Mouse (Mus musculus) myocyte (in vitro differentiated cells): ENCODE measurements at regions not wholly inside any gene's neighbourhood (a gene's known extent, or its start where the extent isn't known, plus 50 kb on each side); places are given as distances from the start of the nearest gene placed in this dataset.

Experiments
- H3K27me3 ChIP-seq: one replicate; pipeline ENCODE4 v1.6.1; 2011; ENCODE audit not compliant: control insufficient read depth, insufficient read depth, insufficient read length
- H3K36me3 ChIP-seq: one replicate; pipeline ENCODE4 v1.6.1; 2011; ENCODE audit not compliant: control insufficient read depth, insufficient read depth
- H3K4me2 ChIP-seq: one replicate; pipeline ENCODE4 v1.6.1; 2011; ENCODE audit warnings: low read depth, control low read depth
- H3K4me3 ChIP-seq: one replicate; pipeline ENCODE4 v1.5.1; 2011; ENCODE audit warnings: mild to moderate bottlenecking, control low read depth, moderate library complexity
- H3K79me2 ChIP-seq: one replicate; pipeline ENCODE4 v1.6.1; 2011; ENCODE audit not compliant: control insufficient read depth, insufficient read depth
- H3ac ChIP-seq: one replicate; pipeline ENCODE4 v1.6.1; 2011; ENCODE audit not compliant: control insufficient read depth, insufficient read length
- CEBPB ChIP-seq: IDR thresholded peaks from 2 replicates; pipeline ENCODE4 v1.6.1; 2011; ENCODE audit warnings: mild to moderate bottlenecking, moderate library complexity; ENCODE audit not compliant: poor library complexity, insufficient read depth, severe bottlenecking
- E2F4 ChIP-seq: IDR thresholded peaks from one replicate; pipeline ENCODE4 v1.6.1; 2011; ENCODE audit warnings: mild to moderate bottlenecking, control low read depth, moderate library complexity; ENCODE audit not compliant: insufficient read depth
- MAX ChIP-seq: IDR thresholded peaks from one replicate; pipeline ENCODE4 v1.6.1; 2011; ENCODE audit warnings: low read depth, mild to moderate bottlenecking, control low read depth
- MYOD1 ChIP-seq, 3 experiments: IDR thresholded peaks; one replicate each; pipeline ENCODE4 v1.6.1; 2011; ENCODE audit warnings: control low read depth in 2 of 3, low read depth in 2 of 3, mild to moderate bottlenecking in 2 of 3, moderate library complexity in 1 of 3; ENCODE audit not compliant: insufficient read length in 2 of 3, control insufficient read depth in 1 of 3
- MYOG ChIP-seq, 3 experiments: IDR thresholded peaks; one replicate each; pipeline ENCODE4 v1.6.1; 2011; ENCODE audit warnings: control low read depth in 2 of 3, low read depth in 2 of 3, mild to moderate bottlenecking in 2 of 3; ENCODE audit not compliant: insufficient read length in 2 of 3, control insufficient read depth in 1 of 3, insufficient read depth in 1 of 3
- POLR2A ChIP-seq: IDR thresholded peaks from one replicate; pipeline ENCODE4 v1.6.1; 2011; ENCODE audit warnings: low read depth, mild to moderate bottlenecking, control low read depth, moderate library complexity; ENCODE audit not compliant: insufficient read length
- POLR2AphosphoS2 ChIP-seq: IDR thresholded peaks from one replicate; pipeline ENCODE4 v1.6.1; 2011; ENCODE audit warnings: low read depth, control low read depth; ENCODE audit not compliant: insufficient read length
- REST ChIP-seq: IDR thresholded peaks from one replicate; pipeline ENCODE4 v1.6.1; 2011; ENCODE audit warnings: mild to moderate bottlenecking, control low read depth, moderate library complexity; ENCODE audit not compliant: insufficient read depth, insufficient read length
- SRF ChIP-seq: IDR thresholded peaks from one replicate; pipeline ENCODE4 v1.6.1; 2011; ENCODE audit warnings: low read depth; ENCODE audit not compliant: control insufficient read depth, insufficient read length
- TCF12 ChIP-seq: IDR thresholded peaks from one replicate; pipeline ENCODE4 v1.6.1; 2011; ENCODE audit warnings: mild to moderate bottlenecking, control low read depth; ENCODE audit not compliant: poor library complexity, insufficient read depth, severe bottlenecking
- TCF3 ChIP-seq: IDR thresholded peaks from one replicate; pipeline ENCODE4 v1.6.1; 2011; ENCODE audit warnings: low read depth, control low read depth; ENCODE audit not compliant: insufficient read length
- USF1 ChIP-seq: IDR thresholded peaks from one replicate; pipeline ENCODE4 v1.6.1; 2011; ENCODE audit warnings: low read depth, mild to moderate bottlenecking, control low read depth, moderate library complexity

GRCm38 (mm10) chr1:14471551-14471950 lies 1621.6 kb downstream of the 4930444P10Rik start:
- no peaks in the 10 kb centered on the region for H3K27me3 ChIP-seq
- TF ChIP-seq POLR2A (no peak), MYOG (IDR thresholded peaks at IDR 0.05; ENCODE audit: control insufficient read depth in 1 of 3, insufficient read depth in 1 of 3, insufficient read length in 2 of 3, low read depth in 2 of 3) (no peak)
- no peak overlapping the region for H3K4me2 ChIP-seq
- no peak overlapping the region for H3ac ChIP-seq
- H3K4me3 ChIP-seq: no peak overlapping the region
- no peaks in the 10 kb centered on the region for H3K79me2 ChIP-seq
- H3K36me3 ChIP-seq: no peaks in the 10 kb centered on the region

GRCm38 (mm10) chr1:14464788-14465482 lies 1628.2 kb downstream of the 4930444P10Rik start:
- no peak overlapping the region for H3K4me3 ChIP-seq
- no peak overlapping the region for H3ac ChIP-seq
- no peaks in the 10 kb centered on the region for H3K36me3 ChIP-seq
- H3K79me2 ChIP-seq: no peaks in the 10 kb centered on the region
- no peaks in the 10 kb centered on the region for H3K27me3 ChIP-seq
- H3K4me2 ChIP-seq: no peak overlapping the region
- TF ChIP-seq MAX: no peak
- no peak for TF ChIP-seq TCF12
- TF ChIP-seq TCF3: no peak
- TF ChIP-seq POLR2A: no peak
- no peak for TF ChIP-seq E2F4

- TF ChIP-seq TCF3 (no peak), TCF12 (no peak), USF1 (no peak), MYOD1 (IDR thresholded peaks at IDR 0.05; ENCODE audit: control insufficient read depth in 1 of 3, insufficient read length in 2 of 3, low read depth in 2 of 3) (no peak), REST (no peak), CEBPB (no peak), POLR2A (no peak), POLR2AphosphoS2 (no peak), SRF (no peak), MYOG (IDR thresholded peaks at IDR 0.05; ENCODE audit: control insufficient read depth in 1 of 3, insufficient read depth in 1 of 3, insufficient read length in 2 of 3, low read depth in 2 of 3) (no peak), MAX (no peak), E2F4 (no peak)
- no peak overlapping the region for H3ac ChIP-seq
- H3K27me3 ChIP-seq: no peaks in the 10 kb centered on the region
- no peaks in the 10 kb centered on the region for H3K36me3 ChIP-seq
- no peaks in the 10 kb centered on the region for H3K79me2 ChIP-seq
- no peak overlapping the region for H3K4me3 ChIP-seq
- H3K4me2 ChIP-seq: no peak overlapping the region
These were observed 1630.6 kb downstream of the 4930444P10Rik start for GRCm38 (mm10) chr1:14462496-14462895.

- Histone ChIP-seq H3K36me3 (no peaks in the 10 kb centered on the region), H3K4me3 (no peak overlapping the region), H3K79me2 (no peaks in the 10 kb centered on the region), H3ac (no peak overlapping the region), H3K4me2 (no peak overlapping the region), H3K27me3 (no peaks in the 10 kb centered on the region)
- TF ChIP-seq MYOD1 (IDR thresholded peaks at IDR 0.05; ENCODE audit: control insufficient read depth in 1 of 3, insufficient read length in 2 of 3, low read depth in 2 of 3) (no peak), POLR2AphosphoS2 (no peak), E2F4 (no peak), USF1 (no peak), MAX (no peak), CEBPB (no peak), REST (no peak), TCF3 (no peak), MYOG (IDR thresholded peaks at IDR 0.05; ENCODE audit: control insufficient read depth in 1 of 3, insufficient read depth in 1 of 3, insufficient read length in 2 of 3, low read depth in 2 of 3) (no peak)
These were observed 1632.3 kb downstream of the 4930444P10Rik start for GRCm38 (mm10) chr1:14460811-14461210.

- Histone ChIP-seq H3ac (no peak overlapping the region), H3K4me2 (no peak overlapping the region), H3K27me3 (no peaks in the 10 kb centered on the region), H3K79me2 (no peaks in the 10 kb centered on the region), H3K36me3 (no peaks in the 10 kb centered on the region), H3K4me3 (no peak overlapping the region)
- TF ChIP-seq TCF3 (no peak), USF1 (no peak), E2F4 (no peak), MAX (no peak), MYOG (IDR thresholded peaks at IDR 0.05; ENCODE audit: control insufficient read depth in 1 of 3, insufficient read depth in 1 of 3, insufficient read length in 2 of 3, low read depth in 2 of 3) (no peak), TCF12 (no peak), CEBPB (no peak), REST (no peak), SRF (no peak), MYOD1 (IDR thresholded peaks at IDR 0.05; ENCODE audit: control insufficient read depth in 1 of 3, insufficient read length in 2 of 3, low read depth in 2 of 3) (no peak), POLR2A (no peak), POLR2AphosphoS2 (no peak)
These were observed 1663.8 kb downstream of the 4930444P10Rik start for GRCm38 (mm10) chr1:14429326-14429725.
